Mouse (Mus musculus) kidney, postnatal 0 days (tissue): Measurements from ENCODE around the gene Krtap24-1. TPM values are rescaled to one million over a fixed set of nuclear protein-coding genes. Genes with fewer than 3 reads are reported as not detected.

Experiments used
- ATAC-seq: fragments of 200-750 bp; cut with Nextera tagmentation; replicated peaks from 2 replicates; pipeline ENCODE4 v1.8.0; 2017; ENCODE audit warnings: low read depth, moderate number of reproducible peaks, moderate TSS enrichment, moderate library complexity; ENCODE audit not compliant: low FRiP score
- DNase-seq: peaks from one replicate; pipeline ENCODE4 v3.0.0-alpha.2; 2016; ENCODE audit warnings: low spot score
- H3K27ac ChIP-seq: fragments of 300-500 bp; sonication (generic); 2 replicates; pipeline ENCODE4 v1.5.1; 2014; ENCODE audit warnings: mild to moderate bottlenecking
- H3K27me3 ChIP-seq: fragments of 300-500 bp; sonication (generic); 2 replicates; pipeline ENCODE4 v1.6.1; 2014; ENCODE audit warnings: low read length, mixed read lengths; ENCODE audit not compliant: insufficient read depth
- H3K36me3 ChIP-seq: fragments of 300-500 bp; sonication (generic); 2 replicates; pipeline ENCODE4 v1.6.1; 2014; ENCODE audit warnings: low read length, mixed read lengths; ENCODE audit not compliant: insufficient read depth
- H3K4me1 ChIP-seq: fragments of 300-500 bp; sonication (generic); replicated peaks from 2 replicates; pipeline ENCODE4 v1.6.1; 2014; ENCODE audit warnings: antibody characterized with exemption, low read length, mixed read lengths; ENCODE audit not compliant: insufficient read depth
- H3K4me2 ChIP-seq: fragments of 300-500 bp; sonication (generic); 2 replicates; pipeline ENCODE4 v1.6.1; 2014; ENCODE audit warnings: mild to moderate bottlenecking, low read length, moderate library complexity, mixed read lengths
- H3K4me3 ChIP-seq: fragments of 300-500 bp; sonication (generic); replicated peaks from 2 replicates; pipeline ENCODE4 v1.5.1; 2014; ENCODE audit warnings: low read depth, low read length
- H3K9ac ChIP-seq: fragments of 300-500 bp; sonication (generic); 2 replicates; pipeline ENCODE4 v1.6.1; 2014; ENCODE audit warnings: low read depth, low read length
- H3K9me3 ChIP-seq: fragments of 300-500 bp; sonication (generic); replicated peaks from 2 replicates; pipeline ENCODE4 v1.6.1; 2016; ENCODE audit warnings: low read length, inconsistent platforms, mixed read lengths
- CTCF ChIP-seq: IDR thresholded peaks from 2 replicates; pipeline ENCODE4 v1.5.1; 2016; ENCODE audit warnings: antibody characterized with exemption, low read depth, mild to moderate bottlenecking, moderate library complexity
- WGBS: fragments of 180-500 bp; shearing (Covaris S2); extraction: QIAGEN DNeasy Blood & Tissue Kit; methylation state at CpG from one replicate; pipeline ENCODE4 v1.1.7; 2014; 5-methylcytosine and 5-hydroxymethylcytosine counted together
- polyA plus RNA-seq: library from polyadenylated mRNA; unstranded; fragments of >200 nt; fragmentation: Nextera tagmentation; extraction: Ambion mirVana; gene quantifications from 2 replicates; pipeline ENCODE4 v1.2.1, GENCODE M21; 2015

Gene Krtap24-1
- polyA plus RNA-seq, 1 experiment from 2014 or later = not detected

DNA sequence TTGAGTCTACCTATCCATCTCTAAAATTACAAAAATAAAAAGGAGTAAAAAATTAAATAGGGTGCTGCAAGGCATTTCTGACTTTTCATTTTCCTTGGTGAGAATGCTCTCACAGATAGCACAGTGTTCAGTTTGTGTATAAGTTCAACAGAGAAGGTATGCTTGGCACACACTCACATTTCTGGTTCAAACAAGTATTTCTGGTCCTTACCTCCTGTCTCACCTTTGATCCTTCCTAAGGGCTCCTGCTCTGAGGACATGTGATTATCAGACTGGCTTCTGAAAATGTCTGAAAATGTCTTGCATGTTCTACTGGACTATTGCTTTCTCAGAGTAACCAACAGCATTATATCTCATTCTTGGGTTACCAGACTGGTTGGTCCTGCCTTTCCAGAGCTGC, 41.9 kb downstream of the Krtap24-1 start:
- Histone ChIP-seq H3K27me3 (no peaks in the 10 kb centered on the region), H3K9me3 (no peaks in the 10 kb centered on the region), H3K4me2 (no peak overlapping the region), H3K4me1 (0 out of 2 replicates have a peak, but pooled peaks cover 4% of the 10 kb centered on the region), H3K36me3 (no peaks in the 10 kb centered on the region), H3K27ac (peak overlapping the region; percentile 42; the same call in 1 of the 2 replicates), H3K4me3 (no peak overlapping the region), H3K9ac (no peak overlapping the region)
- ATAC-seq (0 out of 2 replicates have a peak, but pooled peaks have one; percentile 21), DNase-seq (no peak)
- TF ChIP-seq CTCF = no peak

GRCm38 (mm10) chr16:88569732-88570131, 42.3 kb downstream of the Krtap24-1 start:
- DNase-seq (no peak), ATAC-seq (no peak)
- Histone ChIP-seq H3K9me3 (no peaks in the 10 kb centered on the region), H3K4me1 (0 out of 2 replicates have a peak, but pooled peaks cover 4% of the 10 kb centered on the region), H3K27me3 (no peaks in the 10 kb centered on the region), H3K4me2 (no peak overlapping the region), H3K27ac (peak overlapping the region; percentile 42; the same call in 1 of the 2 replicates), H3K9ac (no peak overlapping the region), H3K4me3 (no peak overlapping the region), H3K36me3 (no peaks in the 10 kb centered on the region)
- no peak for TF ChIP-seq CTCF
- 69% methylated on average over 3 of the region's 3 CpGs for WGBS

DNA sequence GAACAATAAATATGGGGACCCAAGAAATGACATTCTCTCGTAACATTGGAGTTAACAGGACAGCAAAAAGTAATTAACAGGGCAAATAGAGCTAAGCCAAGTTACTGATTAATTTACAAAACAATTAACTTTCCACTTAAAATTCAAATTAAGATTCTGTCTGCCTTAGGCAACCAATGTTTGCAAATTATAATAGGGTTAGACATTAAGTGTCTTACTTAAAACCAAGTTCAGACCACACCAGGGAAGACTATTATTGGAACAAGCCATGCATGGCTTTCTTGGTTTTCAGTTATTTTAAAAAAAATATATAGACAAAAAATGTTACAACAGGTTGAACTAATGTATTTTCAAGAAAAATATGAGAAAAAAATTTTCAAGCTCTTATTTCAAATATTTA, 43.0 kb downstream of the Krtap24-1 start:
- Histone ChIP-seq H3K27ac (no peak overlapping the region), H3K27me3 (no peaks in the 10 kb centered on the region), H3K9me3 (no peaks in the 10 kb centered on the region), H3K4me2 (no peak overlapping the region), H3K9ac (no peak overlapping the region), H3K4me1 (0 out of 2 replicates have a peak, but pooled peaks cover 4% of the 10 kb centered on the region), H3K4me3 (no peak overlapping the region), H3K36me3 (no peaks in the 10 kb centered on the region)
- DNase-seq (no peak), ATAC-seq (no peak)
- no peak for TF ChIP-seq CTCF
- WGBS = 74% methylated on average over 1 of the region's 1 CpGs

DNA sequence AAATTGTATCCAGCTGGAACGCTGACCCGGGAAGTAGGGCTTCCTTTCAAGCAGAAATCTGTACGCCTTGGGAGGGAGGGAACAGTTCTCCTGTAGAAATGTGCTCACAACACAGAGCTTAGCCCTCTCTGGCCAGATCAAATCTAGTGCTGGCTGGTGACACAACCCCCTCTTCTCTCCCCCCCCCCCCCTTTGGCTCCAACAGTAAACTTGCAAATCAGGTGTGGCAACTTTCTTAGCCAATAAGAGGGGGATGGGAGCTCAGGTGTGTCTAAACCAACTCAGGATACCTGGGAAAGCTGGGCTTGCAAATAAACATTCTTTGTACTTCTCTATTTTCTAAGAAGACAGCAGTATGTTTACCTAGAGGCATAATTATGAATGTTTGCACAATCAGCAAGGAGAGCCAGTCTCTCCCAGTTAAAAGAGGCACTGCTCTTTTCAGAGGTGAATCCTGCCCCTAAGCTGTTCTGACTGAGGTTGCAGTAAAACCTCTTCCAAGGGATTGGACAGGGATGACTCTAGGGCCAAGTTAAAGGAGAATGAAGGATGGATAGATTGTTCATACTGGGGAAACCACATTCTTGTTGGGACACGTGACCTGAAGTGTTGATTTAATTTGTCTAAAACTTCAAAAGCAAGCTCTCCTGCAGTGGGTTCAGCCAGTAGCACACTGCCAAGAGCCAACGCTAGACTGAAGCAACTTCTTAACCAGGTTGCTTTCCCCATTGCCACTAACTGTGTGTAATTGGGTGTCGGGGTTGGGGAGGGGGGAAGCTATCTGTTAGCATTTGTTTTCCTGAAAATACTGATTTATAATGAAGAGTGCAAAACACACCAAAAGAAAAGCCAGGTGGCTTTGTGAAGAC, 48.8 kb downstream of the Krtap24-1 start, which contains the start of gene Cldn8:
Cldn8 (minus strand) TSS at position 139 of the 869 bp plus-strand sequence.
- peak within 1 kb of the TSS; percentile 83 for H3K27ac ChIP-seq
- H3K36me3 ChIP-seq = no peaks in the 10 kb centered on the region
- no peak for TF ChIP-seq CTCF
- ATAC-seq (peak; percentile 83), DNase-seq (peak; percentile 12)
- H3K4me2 ChIP-seq = peak within 1 kb of the TSS; percentile 34; the same call in 1 of the 2 replicates
- no peaks in the 10 kb centered on the region for H3K9me3 ChIP-seq
- H3K27me3 ChIP-seq = no peaks in the 10 kb centered on the region
- H3K9ac ChIP-seq = peak within 1 kb of the TSS; percentile 58
- H3K4me1 ChIP-seq = no peaks in the 10 kb centered on the region
- WGBS = 65% methylated on average over 6 of the region's 6 CpGs
- H3K4me3 ChIP-seq = peak within 1 kb of the TSS; percentile 36

DNA sequence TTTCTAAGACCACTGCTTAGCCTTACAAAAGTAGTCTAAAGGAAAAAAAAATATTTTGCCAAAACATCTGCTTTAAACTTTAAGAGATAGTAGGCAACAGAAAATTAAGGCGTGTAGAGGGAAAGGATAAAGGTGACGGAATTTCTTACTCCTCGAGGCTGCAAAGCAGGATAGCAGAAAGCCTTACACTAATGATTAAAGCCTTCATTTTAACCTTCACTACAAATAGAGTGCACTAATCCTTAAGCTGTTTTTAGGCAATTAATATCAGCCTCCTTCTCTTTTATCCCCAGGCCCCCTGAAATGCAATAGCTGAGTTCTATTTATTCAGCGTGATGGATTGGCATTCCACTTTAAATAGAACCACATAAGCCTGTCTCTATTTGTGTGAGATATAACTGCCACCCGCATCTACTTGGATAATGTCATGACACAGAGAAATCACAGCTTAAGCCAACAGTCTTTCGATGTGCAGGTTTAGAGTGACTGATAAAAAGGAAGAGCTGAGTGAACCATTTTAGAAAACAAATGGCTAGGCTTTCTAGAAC, 50.4 kb downstream of the Krtap24-1 start:
- DNase-seq = peak; percentile 42
- Histone ChIP-seq H3K36me3 (no peaks in the 10 kb centered on the region), H3K9me3 (no peaks in the 10 kb centered on the region), H3K27me3 (no peaks in the 10 kb centered on the region), H3K4me3 (peak overlapping the region; percentile 36), H3K27ac (peak overlapping the region; percentile 83), H3K4me1 (no peaks in the 10 kb centered on the region), H3K4me2 (peak overlapping the region; percentile 34; the same call in 1 of the 2 replicates), H3K9ac (peak overlapping the region; percentile 58)
- no peak for ATAC-seq
- 31% methylated on average over 6 of the region's 6 CpGs for WGBS
- TF ChIP-seq CTCF = no peak

Other genes with a start within 250 kb of the Krtap24-1 start
- gene Cldn17, start 105.3 kb downstream of the Krtap24-1 start, polyA plus RNA-seq = 0.20 TPM in 1 of 2 replicates, not detected in the other
- 210 and 219 TPM in 2 replicates for gene Cldn8, start 49.1 kb downstream of the Krtap24-1 start, polyA plus RNA-seq
- not detected in 2 replicates for gene 2310079G19Rik, start 15.4 kb upstream of the Krtap24-1 start, polyA plus RNA-seq
- not detected in 2 replicates for gene Krtap26-1, start 35.5 kb upstream of the Krtap24-1 start, polyA plus RNA-seq
- not detected in 2 replicates for gene Krtap27-1, start 59.4 kb upstream of the Krtap24-1 start, polyA plus RNA-seq
- gene 2310061N02Rik, start 95.7 kb upstream of the Krtap24-1 start, polyA plus RNA-seq = not detected in 2 replicates
- not detected in 2 replicates for gene Krtap13-1, start 116.6 kb upstream of the Krtap24-1 start, polyA plus RNA-seq
- not detected in 2 replicates for gene Krtap13, start 139.4 kb upstream of the Krtap24-1 start, polyA plus RNA-seq
- not detected in 2 replicates for gene 2310034C09Rik, start 146.6 kb upstream of the Krtap24-1 start, polyA plus RNA-seq
- not detected in 2 replicates for gene 2310057N15Rik, start 161.9 kb upstream of the Krtap24-1 start, polyA plus RNA-seq
- not detected in 2 replicates for gene Gm5965, start 165.6 kb upstream of the Krtap24-1 start, polyA plus RNA-seq
- gene Gm20741, start 199.9 kb upstream of the Krtap24-1 start, polyA plus RNA-seq = not detected in 2 replicates
- gene Krtap15, start 207.9 kb upstream of the Krtap24-1 start, polyA plus RNA-seq = not detected in 2 replicates
- gene Krtap14, start 213.9 kb upstream of the Krtap24-1 start, polyA plus RNA-seq = not detected in 2 replicates